Mouse (Mus musculus) layer of hippocampus, adult 2 months (tissue): ENCODE results near the gene Gtf2h3. TPM values are rescaled to one million over a fixed set of nuclear protein-coding genes. Genes with fewer than 3 reads are reported as not detected.
"Not testable (repeated sequence)": the region's sequence is repeated elsewhere in the genome, so short reads cannot be mapped to it uniquely, and the experiment has no call there.

Experiments used
- DNase-seq, 2 experiments: peaks; one replicate each; pipeline ENCODE4 v3.0.0; 2022; ENCODE audit warnings: low spot score in 2 of 2
- H3K27ac ChIP-seq: fragments of 200-600 bp; 2 replicates; pipeline ENCODE4 v1.8.1; 2022
- H3K4me3 ChIP-seq: fragments of 200-600 bp; 2 replicates; pipeline ENCODE4 v1.8.1; 2022; ENCODE audit warnings: mild to moderate bottlenecking
- CTCF ChIP-seq: fragments of 200-600 bp; conservative IDR thresholded peaks from 2 replicates; pipeline ENCODE4 v1.8.1; 2022; ENCODE audit warnings: antibody characterized with exemption, mild to moderate bottlenecking, moderate library complexity
- total RNA-seq, 2 experiments: library from RNA; stranded (reverse); gene quantifications; 2 replicates each; pipeline ENCODE4 v1.2.3; 2021

The Gtf2h3 gene
- total RNA-seq, 2 experiments from 2014 or later: 31.7 to 35.7 TPM

- H3K27ac ChIP-seq: no peak overlapping the region
- no peak for DNase-seq
- no peak for TF ChIP-seq CTCF
- H3K4me3 ChIP-seq: no peak overlapping the region
Measured at GRCm38 (mm10) chr5:124631685-124632084, 52.7 kb downstream of the Gtf2h3 start.

DNA sequence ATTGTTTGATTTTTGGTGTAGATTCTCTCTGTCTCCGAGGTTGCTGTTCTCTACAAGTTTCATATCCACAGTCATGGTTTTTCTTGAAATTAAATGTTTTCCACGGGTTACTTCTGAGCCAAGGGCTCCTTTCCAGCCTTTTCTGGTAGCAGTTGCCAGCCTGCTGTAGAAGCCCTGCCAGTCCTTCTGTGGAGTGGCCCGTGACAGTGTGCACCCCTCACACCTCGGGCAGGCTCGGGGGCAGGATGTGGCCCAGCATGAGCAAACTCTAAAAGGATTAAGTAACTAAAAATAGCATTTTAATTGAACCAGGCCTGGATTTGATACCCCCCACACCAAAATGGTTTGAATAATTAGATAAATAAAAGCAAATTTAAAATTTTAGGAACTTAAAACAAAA is 53.5 kb downstream of the Gtf2h3 start:
- H3K4me3 ChIP-seq: no peak overlapping the region
- H3K27ac ChIP-seq: no peak overlapping the region
- TF ChIP-seq CTCF: no peak
- no peak for DNase-seq

DNA sequence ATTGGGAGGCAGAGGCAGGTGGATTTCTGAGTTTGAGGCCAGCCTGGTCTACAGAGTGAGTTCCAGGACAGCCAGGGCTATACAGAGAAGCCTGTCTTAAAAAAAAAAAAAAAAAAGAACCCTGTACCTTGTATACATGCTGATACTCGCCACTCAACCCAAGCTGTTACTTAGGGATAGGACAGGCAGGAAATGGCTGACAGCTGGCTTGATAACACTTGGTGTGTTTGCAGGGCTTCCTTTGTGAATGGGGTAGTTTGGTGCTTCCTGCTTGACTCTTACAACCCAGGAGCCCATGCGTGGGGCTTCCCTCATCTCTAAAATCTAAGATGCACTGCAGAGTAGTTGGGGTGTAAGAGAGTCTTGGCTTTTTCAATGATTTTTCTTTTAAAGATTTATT is 54.5 kb downstream of the Gtf2h3 start:
- no peak for DNase-seq
- TF ChIP-seq CTCF: no peak
- Histone ChIP-seq H3K27ac (no peak overlapping the region), H3K4me3 (no peak overlapping the region)

DNA sequence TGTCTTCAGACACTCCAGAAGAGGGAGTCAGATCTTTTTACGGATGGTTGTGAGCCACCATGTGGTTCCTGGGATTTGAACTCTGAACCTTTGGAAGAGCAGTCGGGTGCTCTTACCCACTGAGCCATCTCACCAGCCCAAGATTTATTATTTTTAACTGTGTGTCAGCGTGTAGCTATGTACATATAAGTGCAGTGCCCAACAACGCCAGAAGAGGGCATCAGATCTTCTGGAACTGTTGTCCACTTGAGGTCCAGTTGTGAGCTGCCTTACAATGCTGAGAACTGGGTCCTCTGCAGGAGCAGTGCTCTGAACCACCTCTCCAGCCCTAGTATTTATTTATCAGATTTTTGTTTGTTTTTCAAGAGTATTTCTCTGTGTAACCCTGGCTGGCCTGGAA is 56.1 kb downstream of the Gtf2h3 start:
- DNase-seq, H3K4me3 ChIP-seq, H3K27ac ChIP-seq: not testable (repeated sequence)
- peak; percentile 67 for TF ChIP-seq CTCF

DNA sequence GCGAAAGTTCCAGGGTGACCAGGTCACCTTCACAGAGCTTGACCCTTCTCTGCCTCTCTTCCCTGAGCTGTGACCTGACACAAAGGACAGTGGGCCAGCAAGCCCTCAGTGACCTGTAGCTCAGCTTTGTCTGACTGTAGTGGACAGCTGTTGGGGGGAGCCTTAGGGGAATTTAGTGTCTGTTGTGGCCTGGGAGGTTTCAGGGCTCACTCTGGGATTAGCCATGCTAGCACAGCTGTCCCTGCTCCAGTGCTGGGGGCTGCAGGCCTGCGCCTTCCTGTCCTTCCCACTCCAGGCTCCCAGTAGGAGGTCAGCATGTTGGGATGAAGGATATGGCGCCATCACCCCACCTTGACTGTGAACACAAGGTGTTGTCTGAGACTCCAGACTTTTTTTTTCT is 57.2 kb downstream of the Gtf2h3 start:
- TF ChIP-seq CTCF: no peak

DNA sequence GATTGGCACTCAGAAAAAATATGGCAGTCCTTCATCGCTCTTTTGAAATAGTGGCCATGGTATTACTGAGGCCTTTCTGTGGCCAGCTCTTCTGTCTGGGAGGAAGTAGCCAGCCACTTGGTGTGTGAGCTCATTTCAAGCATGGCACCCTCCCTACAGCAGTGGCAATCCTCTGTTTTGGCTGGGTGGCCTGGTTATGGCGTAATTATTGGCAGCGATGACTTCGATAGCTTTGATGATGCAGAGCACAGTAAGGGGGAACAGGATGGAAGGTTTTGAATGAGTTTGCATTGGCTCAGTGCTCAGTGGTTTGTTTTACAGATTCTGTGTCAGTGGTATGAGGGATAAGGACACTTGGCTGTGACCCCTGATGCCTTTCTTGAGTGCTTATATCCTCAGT is 57.8 kb downstream of the Gtf2h3 start:
- no peak for TF ChIP-seq CTCF
- no peak for DNase-seq
- H3K27ac ChIP-seq: no peak overlapping the region
- no peak overlapping the region for H3K4me3 ChIP-seq

More for the DNA sequence above, 57.2 kb downstream of the Gtf2h3 start:
- Histone ChIP-seq H3K4me3 (no peak overlapping the region), H3K27ac (no peak overlapping the region)
- DNase-seq: no peak

DNA sequence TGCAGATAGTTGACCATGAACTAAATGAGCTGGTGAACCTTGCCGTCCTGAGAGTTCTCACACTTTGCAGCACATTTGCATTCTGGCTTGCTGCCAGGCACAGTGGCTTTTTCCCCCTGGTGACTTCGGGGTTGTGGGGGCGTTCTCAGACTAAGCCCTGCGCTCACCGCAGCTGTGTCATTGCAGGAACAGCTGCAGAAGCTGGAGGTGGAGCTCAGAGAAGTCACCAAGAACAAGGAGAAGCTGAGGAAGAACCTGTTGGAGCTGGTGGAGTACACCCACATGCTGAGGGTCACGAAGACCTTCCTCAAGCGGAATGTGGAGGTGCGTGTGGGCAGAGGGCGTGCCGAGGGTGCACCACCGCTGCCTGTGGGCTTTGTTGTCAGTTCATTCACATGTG is 58.4 kb downstream of the Gtf2h3 start:
- Histone ChIP-seq H3K27ac (no peak overlapping the region), H3K4me3 (no peak overlapping the region)
- TF ChIP-seq CTCF: no peak
- no peak for DNase-seq

GRCm38 (mm10) chr5:124637836-124638235 is 58.9 kb downstream of the Gtf2h3 start:
- TF ChIP-seq CTCF: no peak
- DNase-seq: no peak
- H3K4me3 ChIP-seq: no peak overlapping the region
- H3K27ac ChIP-seq: no peak overlapping the region

Other genes starting within 250 kb of the Gtf2h3 start
- 10 to 100 TPM; 83.6 TPM for gene Cdk2ap1, start 216.1 kb upstream of the Gtf2h3 start, total RNA-seq
- 100 to 1,000 TPM; 157 to 166 TPM for gene Sbno1, start 153.1 kb upstream of the Gtf2h3 start, total RNA-seq
- gene Kmt5a, start 139.2 kb upstream of the Gtf2h3 start, total RNA-seq: 10 to 100 TPM; 55.8 to 70.3 TPM
- 10 to 100 TPM; 19.3 TPM for gene Rilpl2, start 100.8 kb upstream of the Gtf2h3 start, total RNA-seq
- 10 to 100 TPM; 25.7 to 25.9 TPM for gene Snrnp35, start 96.0 kb upstream of the Gtf2h3 start, total RNA-seq
- gene Rilpl1, start 47.7 kb upstream of the Gtf2h3 start, total RNA-seq: 10 to 100 TPM; 69.1 to 78.2 TPM
- 10 to 100 TPM; 97.4 to 99.3 TPM for gene Tmed2, start 38.4 kb upstream of the Gtf2h3 start, total RNA-seq
- 10 to 100 TPM; 27.4 to 32.6 TPM for gene Ddx55, start 26.3 kb upstream of the Gtf2h3 start, total RNA-seq
- gene Eif2b1, start within 50 bp of the Gtf2h3 start, total RNA-seq: 10 to 100 TPM; 36.7 to 36.8 TPM
- 10 to 100 TPM; 54.3 to 63.9 TPM for gene Atp6v0a2, start 49.4 kb downstream of the Gtf2h3 start, total RNA-seq
- gene Dnah10, start 145.9 kb downstream of the Gtf2h3 start, total RNA-seq: under 1 TPM; 0.32 to 0.38 TPM